Mouse (Mus musculus): Measurements from ENCODE around the gene Hhat. TPM values are rescaled to one million over a fixed set of nuclear protein-coding genes. Genes with fewer than 3 reads are reported as not detected.

Hhat gene
- polyA plus RNA-seq, 1 experiment, result not detected

- WGBS, result 30% methylated on average over 2 of the region's 2 CpGs
- TF ChIP-seq POLR2A (IDR thresholded peaks at IDR 0.05; ENCODE audit: insufficient read depth, low read depth, low read length) (no peak), CTCF (IDR thresholded peaks at IDR 0.05; ENCODE audit: insufficient read depth, low read depth, low read length) (no peak)
- no peak overlapping the region for H3K4me3 ChIP-seq (ENCODE audit: insufficient read depth, low read depth, low read length)
- peaks cover 29% of the 10 kb centered on the region for H3K4me1 ChIP-seq (ENCODE audit: control insufficient read depth, insufficient read depth, low read length)
- H3K27ac ChIP-seq (ENCODE audit: insufficient read depth, low read depth, low read length), result no peak overlapping the region
Measured at GRCm38 (mm10) chr1:192447666-192448065, 323.4 kb downstream of the Hhat start.

Other genes with a start within 250 kb of the Hhat start
- gene Sertad4, start 84.5 kb upstream of the Hhat start, polyA plus RNA-seq (2012; ENCODE audit: insufficient read depth, insufficient read length, low replicate concordance, missing spikeins), result not detected in 2 replicates

Data from olfactory bulb, adult 2 months (tissue).